Mouse (Mus musculus): ENCODE measurements at regions not wholly inside any gene's neighbourhood (a gene's known extent, or its start where the extent isn't known, plus 50 kb on each side); places are given as distances from the start of the nearest gene placed in this dataset.

- Histone ChIP-seq H3K27me3 (replicated peaks) (no peaks in the 10 kb centered on the region), H3K4me3 (replicated peaks in 1 of 3; ENCODE audit: low read depth in 2 of 3, low read length in 2 of 3, poor library complexity in 1 of 3) (no peak overlapping the region), H3K4me1 (ENCODE audit: control insufficient read depth in 1 of 2, insufficient read depth in 2 of 2) (no peaks in the 10 kb centered on the region), H3K9me3 (replicated peaks; ENCODE audit: low read length) (no peaks in the 10 kb centered on the region), H3K79me2 (replicated peaks; ENCODE audit: control insufficient read depth, extremely low read depth, insufficient read depth, poor library complexity, severe bottlenecking) (no peaks in the 10 kb centered on the region), H3K4me2 (ENCODE audit: insufficient read depth, low read depth, poor library complexity, severe bottlenecking) (no peak overlapping the region), H3K36me3 (replicated peaks in 1 of 2; ENCODE audit: control insufficient read depth in 1 of 2, insufficient read depth in 1 of 2, low read length in 1 of 2) (no peaks in the 10 kb centered on the region), H3K27ac (ENCODE audit: insufficient read depth, low read depth) (no peak overlapping the region), H3K9ac (ENCODE audit: insufficient read depth, low read depth) (no peak overlapping the region)
- DNase-seq (ENCODE audit: extremely low read depth) = no peak
- TF ChIP-seq USF1 (IDR thresholded peaks at IDR 0.05; ENCODE audit: low read depth, low read length) (no peak), NRF1 (IDR thresholded peaks at IDR 0.05; ENCODE audit: low read depth, low read length) (no peak), ELF1 (IDR thresholded peaks at IDR 0.05; ENCODE audit: low read depth, low read length) (no peak), E2F4 (IDR thresholded peaks at IDR 0.05; ENCODE audit: insufficient replicate concordance, low read depth, low read length) (no peak), ZNF384 (IDR thresholded peaks at IDR 0.05; ENCODE audit: low read depth, low read length) (no peak), PAX5 (IDR thresholded peaks at IDR 0.05; ENCODE audit: low read length) (no peak), MAX (IDR thresholded peaks at IDR 0.05; ENCODE audit: low read length) (no peak), TCF12 (IDR thresholded peaks at IDR 0.05; ENCODE audit: low read depth, low read length) (no peak), IRF4 (IDR thresholded peaks at IDR 0.05; ENCODE audit: low read depth, low read length) (no peak), JUND (conservative IDR thresholded peaks at IDR 0.05; ENCODE audit: low read depth, low read length) (no peak)
- dilution Hi-C loops (cut with MboI; ENCODE audit: extremely low pct_ligation_motif_present, extremely low pct_unique_long_range_greater_than_20kb, low sequenced_read_pairs) (no loop called here), in situ Hi-C loops (cut with MboI; ENCODE audit: low pct_ligation_motif_present, low pct_unique_long_range_greater_than_20kb, low sequenced_read_pairs) (no loop called here)
Observed at GRCm38 (mm10) chr1:78021014-78021413, 175.9 kb downstream of the Pax3 start.

GRCm38 (mm10) chr1:78017949-78018617 lies 178.9 kb downstream of the Pax3 start:
- H3K79me2 ChIP-seq (replicated peaks; ENCODE audit: control insufficient read depth, extremely low read depth, insufficient read depth, poor library complexity, severe bottlenecking) = no peaks in the 10 kb centered on the region
- no peaks in the 10 kb centered on the region for H3K4me1 ChIP-seq (ENCODE audit: control insufficient read depth in 1 of 2, insufficient read depth in 2 of 2)
- H3K36me3 ChIP-seq (replicated peaks in 1 of 2; ENCODE audit: control insufficient read depth in 1 of 2, insufficient read depth in 1 of 2, low read length in 1 of 2) = no peaks in the 10 kb centered on the region
- dilution Hi-C loops (cut with MboI; ENCODE audit: extremely low pct_ligation_motif_present, extremely low pct_unique_long_range_greater_than_20kb, low sequenced_read_pairs) (no loop called here), in situ Hi-C loops (cut with MboI; ENCODE audit: low pct_ligation_motif_present, low pct_unique_long_range_greater_than_20kb, low sequenced_read_pairs) (no loop called here)
- no peak for TF ChIP-seq JUND (conservative IDR thresholded peaks at IDR 0.05; ENCODE audit: low read depth, low read length)
- DNase-seq (ENCODE audit: extremely low read depth) = no peak
- H3K9me3 ChIP-seq (replicated peaks; ENCODE audit: low read length) = no peaks in the 10 kb centered on the region
- H3K4me3 ChIP-seq (replicated peaks in 1 of 3; ENCODE audit: low read depth in 2 of 3, low read length in 2 of 3, poor library complexity in 1 of 3) = no peak overlapping the region
- no peaks in the 10 kb centered on the region for H3K27me3 ChIP-seq (replicated peaks)
- no peak overlapping the region for H3K27ac ChIP-seq (ENCODE audit: insufficient read depth, low read depth)
- no peak overlapping the region; the same call in 1 of the 2 replicates for H3K4me2 ChIP-seq (ENCODE audit: insufficient read depth, low read depth, poor library complexity, severe bottlenecking)
- H3K9ac ChIP-seq (ENCODE audit: insufficient read depth, low read depth) = no peak overlapping the region

GRCm38 (mm10) chr1:78016541-78017267 lies 180.2 kb downstream of the Pax3 start:
- no peak overlapping the region for H3K9ac ChIP-seq (ENCODE audit: insufficient read depth, low read depth)
- H3K36me3 ChIP-seq (replicated peaks in 1 of 2; ENCODE audit: control insufficient read depth in 1 of 2, insufficient read depth in 1 of 2, low read length in 1 of 2) = no peaks in the 10 kb centered on the region
- no peaks in the 10 kb centered on the region for H3K79me2 ChIP-seq (replicated peaks; ENCODE audit: control insufficient read depth, extremely low read depth, insufficient read depth, poor library complexity, severe bottlenecking)
- DNase-seq (ENCODE audit: extremely low read depth) = no peak
- H3K4me1 ChIP-seq (ENCODE audit: control insufficient read depth in 1 of 2, insufficient read depth in 2 of 2) = no peaks in the 10 kb centered on the region
- no peak overlapping the region for H3K4me2 ChIP-seq (ENCODE audit: insufficient read depth, low read depth, poor library complexity, severe bottlenecking)
- TF ChIP-seq MAZ (IDR thresholded peaks at IDR 0.05; ENCODE audit: low read depth, low read length) (no peak), TBP (conservative IDR thresholded peaks at IDR 0.05; ENCODE audit: low read depth, low read length) (no peak), MAFK (IDR thresholded peaks at IDR 0.05; ENCODE audit: insufficient replicate concordance, low read length) (no peak), ZMIZ1 (IDR thresholded peaks at IDR 0.05; ENCODE audit: low read depth, low read length) (no peak), ETS1 (conservative IDR thresholded peaks at IDR 0.05; ENCODE audit: low read depth, low read length) (no peak), PAX5 (IDR thresholded peaks at IDR 0.05; ENCODE audit: low read length) (no peak)
- H3K4me3 ChIP-seq (replicated peaks in 1 of 3; ENCODE audit: low read depth in 2 of 3, low read length in 2 of 3, poor library complexity in 1 of 3) = no peak overlapping the region
- no peaks in the 10 kb centered on the region for H3K9me3 ChIP-seq (replicated peaks; ENCODE audit: low read length)
- dilution Hi-C loops (cut with MboI; ENCODE audit: extremely low pct_ligation_motif_present, extremely low pct_unique_long_range_greater_than_20kb, low sequenced_read_pairs) (no loop called here), in situ Hi-C loops (cut with MboI; ENCODE audit: low pct_ligation_motif_present, low pct_unique_long_range_greater_than_20kb, low sequenced_read_pairs) (no loop called here)
- no peaks in the 10 kb centered on the region for H3K27me3 ChIP-seq (replicated peaks)
- no peak overlapping the region for H3K27ac ChIP-seq (ENCODE audit: insufficient read depth, low read depth)
